Mouse (Mus musculus): ENCODE measurements around the gene Tmprss6.

Gene Tmprss6

DNA sequence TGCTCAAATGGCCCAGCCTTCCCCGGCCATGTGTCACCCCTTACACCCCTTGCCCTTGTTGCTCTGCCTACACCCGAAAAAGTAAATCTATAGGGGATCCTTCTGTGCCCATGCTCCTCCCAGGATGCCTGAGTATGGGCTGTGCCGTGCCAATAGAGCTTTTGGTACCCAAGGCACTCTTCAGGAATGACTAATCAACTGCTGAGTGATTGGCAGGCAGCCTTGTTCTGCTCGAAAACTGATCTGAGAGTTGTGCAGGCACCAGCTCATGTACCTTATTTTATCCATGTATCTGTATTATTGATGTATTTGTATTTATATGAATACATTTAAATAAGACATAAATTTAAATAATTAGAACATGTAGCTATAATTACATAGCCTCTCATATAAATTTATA, 18.6 kb upstream of the Tmprss6 start:
- in situ Hi-C loops (cut with MboI; ENCODE audit: low pct_unique_long_range_greater_than_20kb in 1 of 2, low sequenced_read_pairs in 2 of 2, unreplicated experiment in 1 of 2), result no loop called here

DNA sequence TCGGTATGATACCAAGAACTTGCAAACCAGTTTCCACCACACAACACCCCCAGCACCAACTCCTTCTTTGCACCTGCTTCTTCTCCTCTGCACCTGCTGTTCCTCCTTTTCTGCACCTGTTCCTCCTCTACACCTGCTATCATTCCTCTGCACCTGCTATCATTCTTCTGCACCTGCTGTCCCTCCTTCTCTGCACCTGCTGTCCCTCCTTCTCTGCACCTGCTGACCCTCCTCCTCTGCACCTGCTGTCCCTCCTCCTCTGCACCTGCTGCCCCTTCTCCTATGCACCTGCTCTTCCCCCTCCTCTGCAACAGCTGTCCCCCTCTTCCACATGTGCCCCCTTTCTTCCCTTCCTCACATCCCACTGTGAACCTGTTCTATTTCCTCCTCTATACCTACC, 18.1 kb upstream of the Tmprss6 start:
- in situ Hi-C loops (cut with MboI; ENCODE audit: low pct_unique_long_range_greater_than_20kb in 1 of 2, low sequenced_read_pairs in 2 of 2, unreplicated experiment in 1 of 2), result no loop called here

DNA sequence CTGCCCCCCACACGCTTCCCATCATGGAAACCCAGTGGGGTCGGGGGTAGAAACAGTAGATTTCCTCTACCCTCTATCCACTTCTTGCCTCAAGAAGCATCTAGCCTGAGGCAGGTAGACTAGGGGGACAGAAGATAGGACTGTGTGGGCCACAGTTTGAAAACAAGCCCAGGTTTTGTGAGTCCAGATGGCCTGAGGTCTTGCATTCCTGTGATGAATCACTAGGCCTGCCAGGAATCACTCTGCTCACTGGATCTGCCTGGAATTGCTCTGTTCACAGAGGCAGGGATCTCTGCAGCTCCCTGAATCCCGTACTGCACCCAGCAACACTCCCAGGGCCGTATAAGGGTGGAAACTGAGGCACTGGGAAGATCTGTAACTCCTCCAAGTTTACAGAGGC, 14.9 kb upstream of the Tmprss6 start:
- in situ Hi-C loops (cut with MboI; ENCODE audit: low pct_unique_long_range_greater_than_20kb in 1 of 2, low sequenced_read_pairs in 2 of 2, unreplicated experiment in 1 of 2), result no loop called here

DNA sequence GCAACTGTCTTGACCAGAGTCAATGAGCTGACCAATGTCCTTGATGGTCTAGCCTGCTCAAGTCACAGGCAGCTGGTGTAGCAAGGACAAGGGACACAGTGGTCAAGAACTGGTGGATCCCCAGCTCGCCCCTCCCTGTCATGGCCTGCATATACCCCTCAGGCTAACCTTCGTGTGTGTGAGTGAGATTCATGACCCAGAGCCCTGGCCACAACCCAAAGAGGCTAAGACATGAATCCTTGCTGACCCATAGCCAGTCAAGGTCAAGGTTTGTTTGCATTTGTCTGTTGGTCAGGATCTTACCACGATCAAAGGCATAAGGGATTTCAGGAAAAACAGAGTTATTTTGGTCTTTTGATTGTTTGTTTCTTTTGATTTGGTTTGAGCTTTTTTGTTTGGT, 14.1 kb upstream of the Tmprss6 start:
- in situ Hi-C loops (cut with MboI; ENCODE audit: low pct_unique_long_range_greater_than_20kb in 1 of 2, low sequenced_read_pairs in 2 of 2, unreplicated experiment in 1 of 2), result no loop called here

DNA sequence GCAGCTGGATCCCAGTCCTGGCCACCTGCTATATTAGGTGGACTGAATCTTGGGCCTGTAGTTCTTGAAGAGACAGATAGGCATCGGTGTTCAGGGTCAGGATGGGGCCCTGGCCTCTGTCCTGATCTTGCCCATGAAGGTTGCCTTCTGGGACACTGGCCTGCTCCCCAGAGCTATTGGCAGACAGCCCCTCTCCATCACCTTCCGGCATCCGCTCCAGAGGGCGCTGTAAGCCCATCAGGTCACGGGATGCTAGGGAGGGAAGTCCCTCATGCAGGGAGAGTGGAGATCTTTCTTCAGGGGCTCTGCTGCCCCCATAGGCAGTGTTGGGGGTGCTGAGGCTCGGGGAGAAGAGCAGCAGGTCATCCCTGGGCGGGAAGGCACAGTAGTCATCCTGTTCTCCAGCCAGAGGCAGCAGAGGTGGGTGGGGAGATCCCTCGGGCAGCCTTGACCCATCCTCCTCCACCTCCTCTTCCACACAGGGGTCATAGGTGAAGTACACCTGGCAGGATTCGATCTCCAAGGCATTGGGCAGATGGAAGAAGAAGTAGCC, 13.1 kb upstream of the Tmprss6 start:
- in situ Hi-C loops (cut with MboI; ENCODE audit: low pct_unique_long_range_greater_than_20kb in 1 of 2, low sequenced_read_pairs in 2 of 2, unreplicated experiment in 1 of 2), result no loop called here

DNA sequence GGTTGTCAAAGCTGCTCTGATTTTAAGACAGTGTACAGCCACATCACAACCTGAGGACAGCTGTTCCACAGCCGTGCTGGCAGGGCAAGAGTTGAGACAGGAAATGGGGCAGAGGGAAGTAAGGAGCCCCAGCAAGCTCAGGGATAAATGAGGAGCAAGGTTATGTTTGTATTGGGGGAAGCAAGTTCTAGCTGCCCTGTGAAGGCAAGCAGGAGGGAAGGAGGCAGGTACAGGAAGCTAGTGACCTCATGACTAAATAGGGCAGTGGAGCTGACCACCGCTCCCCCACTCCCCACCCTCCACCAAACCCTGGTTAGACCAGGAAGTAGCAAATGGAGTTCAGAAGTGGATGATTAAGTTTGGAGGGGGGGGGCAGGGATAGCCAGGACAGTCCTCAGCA, 12.6 kb upstream of the Tmprss6 start:
- in situ Hi-C loops (cut with MboI; ENCODE audit: low pct_unique_long_range_greater_than_20kb in 1 of 2, low sequenced_read_pairs in 2 of 2, unreplicated experiment in 1 of 2), result no loop called here

DNA sequence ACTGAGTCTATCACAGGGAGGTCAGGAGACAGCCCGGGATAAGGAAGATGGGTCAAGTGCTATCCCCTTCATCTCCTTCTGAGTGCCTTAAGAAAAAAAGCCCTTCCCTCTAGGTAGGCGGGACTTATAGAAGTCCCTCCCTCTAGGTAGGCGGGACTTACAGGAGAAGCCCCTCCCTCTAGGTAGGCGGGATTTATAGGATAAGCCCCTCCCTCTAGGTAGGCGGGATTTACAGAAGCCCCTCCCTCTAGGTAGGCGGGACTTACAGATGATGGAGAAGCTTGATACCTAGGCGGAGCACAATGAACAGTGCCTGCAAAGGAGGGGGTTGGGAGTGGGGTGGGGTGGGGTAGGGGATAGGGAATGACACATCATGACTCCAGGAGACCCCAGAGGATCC, 11.7 kb upstream of the Tmprss6 start:
- in situ Hi-C loops (cut with MboI; ENCODE audit: low pct_unique_long_range_greater_than_20kb in 1 of 2, low sequenced_read_pairs in 2 of 2, unreplicated experiment in 1 of 2), result no loop called here

DNA sequence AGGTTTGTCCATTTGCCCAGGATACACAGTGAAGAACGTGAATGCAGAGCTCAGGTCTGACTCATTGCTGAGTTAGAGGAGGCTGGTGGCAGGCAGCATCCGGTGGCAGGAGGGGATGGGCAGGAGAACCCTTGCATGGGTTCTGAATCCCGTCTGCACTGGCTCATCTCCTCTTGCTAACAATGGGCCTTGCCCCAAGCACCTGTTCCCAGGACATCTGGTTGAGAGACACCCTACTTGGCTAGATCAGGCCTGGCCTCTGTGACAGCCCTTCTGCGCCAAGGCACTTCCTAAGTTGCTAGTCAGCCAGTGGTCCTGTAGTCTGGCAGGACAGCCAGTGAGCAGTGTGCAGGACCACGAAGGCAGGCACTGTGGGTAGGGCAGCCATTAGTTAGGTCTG, 11.0 kb upstream of the Tmprss6 start:
- in situ Hi-C loops (cut with MboI; ENCODE audit: low pct_unique_long_range_greater_than_20kb in 1 of 2, low sequenced_read_pairs in 2 of 2, unreplicated experiment in 1 of 2), result no loop called here

DNA sequence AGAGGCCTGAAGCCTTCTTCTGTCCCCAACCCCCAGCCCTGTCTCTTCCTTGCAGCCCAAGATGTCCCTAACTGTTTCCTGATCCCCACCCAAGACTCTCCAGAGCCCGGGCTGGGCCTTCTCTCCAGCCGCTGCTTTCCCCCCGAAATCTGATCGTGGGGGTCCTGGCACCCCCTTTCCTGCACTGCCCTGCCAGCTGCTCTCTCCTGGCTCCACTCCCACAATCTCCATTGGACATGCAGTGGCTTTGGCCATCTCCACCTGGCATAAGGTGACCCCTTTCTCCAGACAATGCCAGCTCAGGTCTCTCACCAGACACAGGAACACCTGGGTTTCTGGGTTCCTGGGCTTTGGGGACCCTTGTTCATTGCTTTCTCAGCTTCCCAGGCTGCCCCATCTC, 9.6 kb upstream of the Tmprss6 start:
- in situ Hi-C loops (cut with MboI; ENCODE audit: low pct_unique_long_range_greater_than_20kb in 1 of 2, low sequenced_read_pairs in 2 of 2, unreplicated experiment in 1 of 2), result no loop called here

DNA sequence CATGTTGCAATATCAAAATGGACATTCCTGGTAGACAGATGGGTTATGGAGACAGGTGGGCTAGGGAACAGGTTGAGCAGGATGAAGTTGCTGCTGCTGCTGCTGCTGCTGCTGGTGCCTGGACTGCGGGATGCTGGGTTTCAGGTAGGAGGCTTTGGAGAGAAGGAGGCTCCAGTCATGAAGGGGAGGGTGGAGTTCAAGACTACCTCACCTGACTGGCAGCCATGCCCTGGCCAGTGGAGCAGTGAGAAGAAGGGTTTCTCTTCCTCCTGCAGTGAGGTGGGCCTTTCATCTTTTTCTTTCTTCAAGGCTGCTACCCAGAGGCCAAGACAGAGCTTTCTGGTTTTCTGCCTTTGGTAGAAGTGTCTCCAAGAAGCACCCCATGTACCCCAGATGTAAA, 8.4 kb upstream of the Tmprss6 start:
- in situ Hi-C loops (cut with MboI; ENCODE audit: low pct_unique_long_range_greater_than_20kb in 1 of 2, low sequenced_read_pairs in 2 of 2, unreplicated experiment in 1 of 2), result no loop called here

DNA sequence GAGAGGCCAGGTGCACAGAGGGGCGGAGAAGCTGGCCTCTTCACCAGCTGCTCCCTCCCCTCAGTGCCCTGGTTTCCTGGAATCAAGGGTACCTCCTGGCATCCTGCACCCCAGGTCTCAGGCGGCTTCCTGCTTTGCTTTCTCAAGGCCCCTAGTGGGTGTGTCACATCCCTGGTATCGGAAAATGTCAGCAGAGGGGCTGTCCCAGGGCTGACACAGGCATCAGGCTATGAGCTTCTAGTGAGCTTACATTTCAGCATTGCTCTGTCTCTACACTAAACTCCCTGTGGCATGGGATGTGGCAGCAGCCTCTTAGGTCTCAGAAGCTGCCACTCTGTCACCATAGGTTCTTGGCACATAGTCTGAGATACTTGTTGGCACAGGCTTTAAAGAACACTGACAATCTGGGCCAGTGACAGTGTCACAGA, 7.2 kb upstream of the Tmprss6 start:
- in situ Hi-C loops (cut with MboI; ENCODE audit: low pct_unique_long_range_greater_than_20kb in 1 of 2, low sequenced_read_pairs in 2 of 2, unreplicated experiment in 1 of 2), result no loop called here

DNA sequence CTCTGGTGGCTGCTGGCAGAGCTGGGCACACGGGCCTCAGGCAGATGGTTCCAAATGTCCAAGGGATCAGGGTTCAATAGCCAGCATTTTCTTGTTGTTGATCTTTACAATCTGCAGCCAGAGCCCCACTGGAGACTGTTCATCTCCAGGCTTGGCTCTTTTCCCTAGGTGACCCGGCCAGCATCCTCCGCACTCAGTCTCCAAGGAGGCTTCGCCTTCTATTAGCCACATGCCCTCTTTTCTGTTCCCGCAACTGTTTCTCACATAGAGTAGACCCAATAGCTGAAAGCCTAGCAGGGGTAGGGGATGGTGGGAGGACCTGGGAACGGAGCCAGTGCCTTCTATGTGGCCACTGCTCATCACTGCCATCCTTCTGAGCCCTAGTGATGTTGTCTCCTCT, 5.0 kb upstream of the Tmprss6 start:
- in situ Hi-C loops (cut with MboI; ENCODE audit: low pct_unique_long_range_greater_than_20kb in 1 of 2, low sequenced_read_pairs in 2 of 2, unreplicated experiment in 1 of 2), result no loop called here

DNA sequence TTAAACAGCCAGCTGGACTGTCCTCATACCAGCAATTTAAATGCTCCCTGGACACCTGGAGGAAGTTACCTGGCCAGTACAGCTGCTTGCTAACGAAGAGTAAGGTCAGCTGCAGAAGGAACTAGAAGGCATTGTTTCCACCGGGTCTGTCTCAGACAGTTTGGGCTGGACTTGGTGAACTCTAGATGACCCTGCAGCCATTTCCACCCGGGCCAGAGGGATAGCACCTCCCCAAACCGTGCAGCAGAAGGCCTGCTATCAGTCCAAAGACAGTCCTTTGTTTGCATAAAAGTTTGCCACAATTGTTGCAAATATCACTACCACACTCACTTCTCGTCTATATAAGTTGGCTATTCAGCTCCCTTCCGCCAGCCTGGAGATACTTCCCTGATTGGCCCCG, 3.5 kb upstream of the Tmprss6 start:
- in situ Hi-C loops (cut with MboI; ENCODE audit: low pct_unique_long_range_greater_than_20kb in 1 of 2, low sequenced_read_pairs in 2 of 2, unreplicated experiment in 1 of 2), result no loop called here

DNA sequence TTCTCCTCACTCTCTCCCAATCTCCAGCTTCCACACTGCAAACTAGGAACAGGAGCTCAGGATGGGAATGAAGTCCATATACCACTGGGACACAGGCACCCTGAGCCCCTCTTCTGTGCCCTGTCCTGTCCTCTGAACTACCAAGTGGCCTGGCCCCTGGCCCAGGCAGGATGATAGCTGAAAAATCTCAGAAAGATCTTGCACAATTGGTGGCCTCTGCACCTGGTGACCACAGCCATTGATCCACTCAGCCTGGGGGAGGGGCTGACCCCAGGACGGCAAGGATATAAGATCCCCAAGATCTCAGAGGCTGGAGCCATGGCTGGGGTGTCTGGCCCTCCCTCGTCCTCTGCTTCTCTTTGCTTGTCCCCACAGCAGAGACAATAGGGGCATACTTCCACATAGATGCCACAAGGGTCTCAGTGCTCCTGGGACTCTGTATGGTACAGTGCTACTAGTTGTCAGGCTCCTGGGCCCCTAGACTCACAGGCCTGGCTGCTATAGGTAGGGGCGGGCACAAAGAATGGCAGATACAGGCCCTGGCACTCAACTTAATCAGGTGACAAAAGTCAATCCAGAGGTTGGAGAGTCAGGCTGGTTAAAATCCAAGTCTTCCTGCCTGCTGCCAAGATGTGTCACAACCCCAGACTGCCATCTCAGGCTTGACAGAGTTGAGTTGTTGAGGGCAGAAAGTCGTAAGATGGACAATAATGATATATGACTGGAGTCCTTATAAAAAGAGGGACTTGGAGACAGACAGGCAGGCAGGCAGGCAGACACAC, 2.3 kb upstream of the Tmprss6 start:
- in situ Hi-C loops (cut with MboI; ENCODE audit: low pct_unique_long_range_greater_than_20kb in 1 of 2, low sequenced_read_pairs in 2 of 2, unreplicated experiment in 1 of 2), result no loop called here

DNA sequence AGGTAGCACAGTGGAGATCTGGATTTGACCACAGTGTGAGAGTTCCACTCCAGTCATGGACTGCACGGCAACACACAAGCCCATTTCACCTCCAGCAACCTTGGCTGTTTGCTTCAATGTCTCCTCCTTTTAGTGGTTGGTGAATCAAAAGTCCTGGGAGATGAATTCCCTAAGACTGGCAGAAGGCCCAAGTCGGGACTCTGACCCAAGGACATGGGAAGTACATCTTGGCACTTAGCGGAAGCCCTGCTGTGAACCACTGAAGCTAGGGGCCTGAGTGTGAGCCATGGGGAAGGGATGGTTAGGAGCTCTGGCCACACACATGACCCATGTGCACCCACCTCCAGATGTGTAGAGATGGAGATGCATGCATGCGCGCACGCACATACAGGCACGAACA, 864 bp downstream of the Tmprss6 start:
- in situ Hi-C loops (cut with MboI; ENCODE audit: low pct_unique_long_range_greater_than_20kb in 1 of 2, low sequenced_read_pairs in 2 of 2, unreplicated experiment in 1 of 2), result no loop called here

DNA sequence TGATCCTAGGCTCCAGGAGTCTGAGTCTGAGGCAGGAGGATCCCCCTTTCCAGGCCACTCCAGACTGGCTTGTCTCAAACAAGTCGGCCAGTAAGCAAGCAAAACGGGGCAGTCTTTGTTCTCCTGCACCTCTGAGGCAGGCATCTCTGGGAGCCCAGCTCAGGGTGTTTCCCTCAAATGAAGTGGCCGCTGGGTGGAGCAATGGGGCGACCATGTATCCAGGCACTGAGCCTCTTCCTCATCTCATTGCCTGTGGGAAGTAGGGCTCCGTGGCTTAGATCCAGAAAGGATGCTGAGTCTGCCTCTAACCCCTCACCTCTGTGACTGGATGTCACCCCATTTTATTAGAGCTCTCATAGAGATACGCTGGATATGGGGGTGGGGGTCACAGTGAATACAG, 1.6 kb downstream of the Tmprss6 start:
- in situ Hi-C loops (cut with MboI; ENCODE audit: low pct_unique_long_range_greater_than_20kb in 1 of 2, low sequenced_read_pairs in 2 of 2, unreplicated experiment in 1 of 2), result no loop called here

DNA sequence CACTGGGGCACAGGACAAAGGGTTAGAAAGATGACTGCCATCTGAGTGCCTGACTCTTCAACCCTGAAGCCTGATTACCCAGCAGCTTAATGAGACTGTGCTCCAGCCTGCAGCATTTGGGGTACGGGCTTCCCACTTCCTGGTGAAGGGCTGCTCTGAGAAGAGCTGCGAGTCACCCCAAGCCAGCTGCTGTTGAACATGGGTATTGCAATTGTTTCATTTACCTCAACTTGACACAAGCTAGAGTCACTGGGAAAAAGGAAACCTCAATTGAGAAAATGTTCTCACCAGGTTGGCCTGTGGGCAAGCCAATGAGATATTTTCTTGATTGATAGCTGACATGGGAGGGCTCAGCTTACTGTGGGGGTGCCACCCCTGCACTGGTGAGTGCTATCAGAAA, 5.5 kb downstream of the Tmprss6 start:
- in situ Hi-C loops (cut with MboI; ENCODE audit: low pct_unique_long_range_greater_than_20kb in 1 of 2, low sequenced_read_pairs in 2 of 2, unreplicated experiment in 1 of 2), result no loop called here

DNA sequence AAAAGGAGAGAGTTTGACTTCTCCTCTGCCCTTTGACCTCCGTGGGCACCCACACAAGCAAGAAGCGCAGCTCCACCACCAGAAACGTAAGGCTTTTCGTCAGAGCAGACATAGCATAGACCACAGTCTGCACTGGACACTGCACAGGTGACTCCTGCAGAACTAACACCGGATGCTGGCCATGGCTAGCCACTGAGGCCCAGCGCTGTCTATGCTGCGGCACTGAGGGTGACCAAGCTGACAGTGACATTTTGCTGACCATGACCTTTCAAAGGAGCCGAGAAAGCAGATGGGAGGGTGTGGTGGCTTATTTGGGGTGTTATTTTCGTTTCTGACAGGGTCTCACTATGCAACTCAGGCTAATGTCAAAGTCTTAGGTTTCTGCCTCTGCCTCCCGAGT, 11.2 kb downstream of the Tmprss6 start:
- in situ Hi-C loops (cut with MboI; ENCODE audit: low pct_unique_long_range_greater_than_20kb in 1 of 2, low sequenced_read_pairs in 2 of 2, unreplicated experiment in 1 of 2), result no loop called here

DNA sequence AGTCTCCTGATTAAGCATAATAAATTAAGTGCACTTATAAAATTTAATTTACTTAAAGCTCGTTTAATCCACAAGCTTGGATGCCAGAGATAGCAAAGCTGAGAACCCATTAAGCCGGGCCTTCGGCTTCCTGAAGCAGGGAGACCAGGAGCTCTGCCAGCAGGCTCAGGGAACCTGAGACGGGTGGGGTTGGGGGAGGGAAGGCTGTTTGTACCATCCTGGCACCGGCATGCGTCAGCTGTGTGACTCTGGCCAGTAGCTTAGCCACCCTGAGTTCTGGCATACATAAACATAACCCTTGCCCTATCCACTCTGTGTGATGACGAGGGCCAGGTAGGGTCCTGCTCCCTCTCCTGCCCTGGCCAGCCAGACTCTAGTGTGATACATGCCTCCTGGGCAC, 12.4 kb downstream of the Tmprss6 start:
- in situ Hi-C loops (cut with MboI; ENCODE audit: low pct_unique_long_range_greater_than_20kb in 1 of 2, low sequenced_read_pairs in 2 of 2, unreplicated experiment in 1 of 2), result no loop called here

DNA sequence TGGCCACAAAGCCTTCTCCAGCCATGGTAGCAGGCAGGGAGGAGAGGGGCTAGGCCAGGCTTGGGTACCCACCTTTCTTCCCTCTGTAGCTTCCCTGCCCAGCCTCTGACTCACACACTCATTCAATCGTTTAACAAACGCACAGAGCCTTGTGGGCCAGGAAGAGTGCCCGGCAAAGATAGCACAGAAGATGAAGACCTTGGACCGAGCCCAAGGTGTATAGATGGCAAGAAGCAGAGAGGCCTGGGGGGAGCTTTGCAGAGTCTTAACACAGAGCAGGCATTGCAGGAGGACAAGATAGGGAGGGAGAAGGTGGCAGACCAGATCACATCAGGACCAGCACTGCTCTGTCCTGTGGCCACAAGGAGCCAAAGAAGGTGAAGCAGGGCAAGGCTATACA, 13.3 kb downstream of the Tmprss6 start:
- in situ Hi-C loops (cut with MboI; ENCODE audit: low pct_unique_long_range_greater_than_20kb in 1 of 2, low sequenced_read_pairs in 2 of 2, unreplicated experiment in 1 of 2), result no loop called here

DNA sequence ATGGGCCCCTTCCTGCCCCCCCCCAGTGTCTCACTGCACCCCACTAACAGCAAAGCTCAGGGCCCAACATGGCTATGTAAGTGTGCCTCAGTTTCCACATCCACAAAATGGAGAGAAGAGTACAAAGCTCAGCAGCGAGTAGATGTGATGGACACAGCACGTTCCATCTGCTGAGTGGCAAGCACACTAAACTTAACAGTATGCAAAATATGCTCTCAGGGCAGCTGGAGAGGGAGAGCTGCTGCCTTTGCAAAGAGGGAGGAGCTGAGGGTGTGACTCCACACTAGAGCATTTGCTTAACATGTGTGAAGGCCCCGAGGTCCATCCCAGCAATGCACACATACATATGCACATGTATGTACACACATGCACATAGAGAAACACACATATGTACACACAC, 15.5 kb downstream of the Tmprss6 start:
- in situ Hi-C loops (cut with MboI; ENCODE audit: low pct_unique_long_range_greater_than_20kb in 1 of 2, low sequenced_read_pairs in 2 of 2, unreplicated experiment in 1 of 2), result no loop called here

Data from mouse embryonic stem cell (cell line).